Mouse (Mus musculus) liver, adult 2 months (tissue): ENCODE results near the gene Sik1. TPM values are rescaled to one million over a fixed set of nuclear protein-coding genes. Genes with fewer than 3 reads are reported as not detected.

Experiments
- DNase-seq: peaks from one replicate; pipeline ENCODE4 v3.0.0-alpha.2; 2011; ENCODE audit warnings: low read depth, low spot score; ENCODE audit errors: extremely low read depth
- H3K27ac ChIP-seq: fragments of 200-500 bp; replicated peaks from 2 replicates; pipeline ENCODE4 v1.5.1; 2012; ENCODE audit warnings: low read depth, mild to moderate bottlenecking, control low read depth, inconsistent platforms, low read length; ENCODE audit not compliant: insufficient read depth
- H3K27me3 ChIP-seq: fragments of 200-500 bp; 2 replicates; pipeline ENCODE4 v1.6.1; 2012; ENCODE audit warnings: mild to moderate bottlenecking, moderate library complexity, low read length, inconsistent platforms; ENCODE audit not compliant: control insufficient read depth, insufficient read depth
- H3K36me3 ChIP-seq: fragments of 200-500 bp; 2 replicates; pipeline ENCODE4 v1.6.1; 2012; ENCODE audit warnings: low read length, inconsistent platforms; ENCODE audit not compliant: control insufficient read depth, insufficient read depth
- H3K4me1 ChIP-seq: fragments of 200-500 bp; 2 replicates; pipeline ENCODE4 v1.6.1; 2011; ENCODE audit warnings: low read length; ENCODE audit not compliant: control insufficient read depth, insufficient read depth
- H3K4me3 ChIP-seq: fragments of 200-500 bp; 2 replicates; pipeline ENCODE4 v1.5.1; 2011; ENCODE audit warnings: low read depth, mild to moderate bottlenecking, control low read depth, low read length, moderate library complexity; ENCODE audit not compliant: insufficient read depth
- H3K79me2 ChIP-seq: fragments of 200-500 bp; 2 replicates; pipeline ENCODE4 v1.6.1; 2012; ENCODE audit warnings: inconsistent platforms, mild to moderate bottlenecking, low read length, moderate library complexity; ENCODE audit not compliant: control insufficient read depth, insufficient read depth
- H3K9ac ChIP-seq: fragments of 200-500 bp; 2 replicates; pipeline ENCODE4 v1.6.1; 2012; ENCODE audit warnings: low read depth, mild to moderate bottlenecking, control low read depth, inconsistent platforms, low read length
- CTCF ChIP-seq: fragments of 200-500 bp; IDR thresholded peaks from 2 replicates; pipeline ENCODE4 v1.5.1; 2011; ENCODE audit warnings: low read depth, low read length, control low read depth
- POLR2A ChIP-seq: fragments of 200-500 bp; IDR thresholded peaks from 2 replicates; pipeline ENCODE4 v1.6.1; 2011; ENCODE audit warnings: low read length, control low read depth; ENCODE audit not compliant: insufficient read depth; ENCODE audit errors: extremely low read depth
- WGBS: fragments of 180-500 bp; shearing (Covaris S2); methylation state at CpG from one replicate; pipeline ENCODE4 v1.1.7; 2018; 5-methylcytosine and 5-hydroxymethylcytosine counted together
- polyA plus RNA-seq: library from polyadenylated mRNA; depleted of rRNA; stranded (reverse); fragments of >200 nt; gene quantifications from 2 replicates; pipeline ENCODE4 v1.2.3, GENCODE M21; 2012
- total RNA-seq: library from RNA; depleted of rRNA; stranded (reverse); fragments of >200 nt; gene quantifications from 2 replicates; pipeline ENCODE4 v1.2.3, GENCODE M21; 2014

The Sik1 gene
- total and polyA plus RNA-seq, 2 experiments, result 2.7 to 8.0 TPM

DNA sequence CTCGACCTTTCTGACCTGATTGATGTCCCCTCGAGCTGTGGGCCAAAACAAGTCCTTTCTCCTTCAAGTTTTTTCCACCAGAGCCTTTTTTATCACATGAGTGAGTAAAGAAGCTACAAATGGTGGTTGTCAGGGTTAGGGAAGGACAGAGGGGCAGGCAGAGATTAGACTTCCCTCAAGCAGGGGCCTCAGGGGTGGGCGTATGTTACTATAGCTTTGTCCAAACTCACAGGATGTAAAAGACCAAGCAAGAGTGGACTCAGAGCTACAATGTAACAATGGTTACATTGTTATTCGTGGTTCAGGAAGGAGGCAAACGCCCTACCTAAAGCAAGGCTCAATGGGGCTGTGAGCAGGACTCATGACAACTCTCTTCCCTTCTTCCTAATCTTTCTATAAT lies 43.3 kb upstream of the Sik1 start:
- 81% methylated on average over 5 of the region's 5 CpGs for WGBS
- Histone ChIP-seq H3K27me3 (no peaks in the 10 kb centered on the region), H3K4me1 (peaks cover 21% of the 10 kb centered on the region), H3K27ac (no peak overlapping the region), H3K9ac (no peak overlapping the region), H3K4me3 (no peak overlapping the region), H3K36me3 (no peaks in the 10 kb centered on the region), H3K79me2 (no peaks in the 10 kb centered on the region)
- no peak for TF ChIP-seq POLR2A
- no peak for TF ChIP-seq CTCF
- no peak for DNase-seq

DNA sequence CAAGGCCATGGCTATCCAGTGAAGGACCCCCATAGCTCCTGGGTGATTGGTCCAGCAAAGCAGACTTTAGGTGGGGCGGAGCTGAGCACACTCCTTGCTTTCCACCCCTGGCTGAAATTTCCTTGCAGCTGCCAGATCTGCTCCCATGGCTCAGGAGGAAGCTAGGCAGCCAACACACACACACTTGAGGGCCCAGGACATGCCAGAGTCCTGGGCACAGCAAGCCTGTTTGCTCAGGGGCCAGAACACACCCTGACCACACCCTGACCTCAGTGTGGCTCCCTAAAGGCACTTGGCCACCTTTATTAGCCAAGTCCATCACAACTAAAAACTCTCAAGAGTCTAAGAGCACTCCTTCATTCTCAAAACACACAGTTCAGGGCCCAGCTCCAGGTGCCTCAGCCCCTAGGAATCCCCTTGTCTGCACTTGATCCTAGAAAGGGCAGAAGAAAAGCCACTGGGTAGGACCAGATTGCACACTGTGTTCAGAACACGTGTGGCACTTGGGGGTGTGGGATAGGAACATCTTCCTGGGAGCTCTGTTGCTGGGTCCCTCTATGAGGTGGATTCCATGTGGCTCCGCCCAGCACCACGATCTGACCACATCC lies 41.7 kb upstream of the Sik1 start:
- H3K79me2 ChIP-seq, result no peaks in the 10 kb centered on the region
- no peak overlapping the region for H3K9ac ChIP-seq
- TF ChIP-seq CTCF (no peak), POLR2A (no peak)
- peaks cover 11% of the 10 kb centered on the region for H3K4me1 ChIP-seq
- no peaks in the 10 kb centered on the region for H3K36me3 ChIP-seq
- no peak overlapping the region for H3K27ac ChIP-seq
- no peak for DNase-seq
- 91% methylated on average over 4 of the region's 4 CpGs for WGBS
- no peaks in the 10 kb centered on the region for H3K27me3 ChIP-seq
- no peak overlapping the region for H3K4me3 ChIP-seq

DNA sequence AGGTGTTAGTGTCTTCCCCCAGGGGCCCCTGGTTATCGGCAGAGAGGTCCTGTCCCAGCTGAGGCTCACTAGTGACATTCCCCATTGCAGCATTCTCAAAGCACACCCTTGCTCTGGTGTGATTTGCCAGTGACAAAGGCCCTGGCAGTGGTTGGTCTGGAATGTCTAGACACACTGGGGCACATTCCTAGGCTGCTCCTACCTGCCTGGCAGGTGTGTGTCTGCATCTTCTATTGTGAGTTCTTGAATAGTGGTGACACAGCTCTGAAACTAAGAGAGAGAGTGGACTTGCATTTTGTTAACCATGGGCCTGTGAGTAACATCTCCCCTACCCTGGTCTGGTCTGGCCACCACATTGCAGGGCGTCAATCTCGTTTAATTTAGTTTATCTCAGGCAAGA lies 41.1 kb upstream of the Sik1 start:
- WGBS, result 83% methylated on average over 3 of the region's 3 CpGs
- DNase-seq, result no peak
- H3K27ac ChIP-seq, result no peak overlapping the region

DNA sequence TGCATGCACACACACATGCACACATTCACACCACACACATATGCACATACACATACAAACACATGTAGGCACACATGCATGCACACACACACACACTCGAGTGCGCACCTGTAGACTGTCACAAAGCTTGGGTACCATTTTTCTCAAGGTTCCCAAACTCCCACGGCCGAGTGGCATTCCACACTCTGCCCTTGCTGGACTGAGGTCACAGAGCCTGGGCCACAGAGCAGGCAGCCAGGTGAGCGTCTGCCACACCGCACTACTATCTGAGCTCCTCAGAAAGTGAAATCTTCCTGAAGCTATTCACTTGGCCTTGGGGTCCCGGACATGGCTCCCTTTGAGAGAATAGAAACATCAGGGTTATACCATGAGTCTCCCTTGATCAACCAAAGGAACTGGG lies 40.7 kb upstream of the Sik1 start:
- Histone ChIP-seq H3K79me2 (no peaks in the 10 kb centered on the region), H3K9ac (no peak overlapping the region), H3K36me3 (no peaks in the 10 kb centered on the region), H3K27me3 (no peaks in the 10 kb centered on the region), H3K4me3 (no peak overlapping the region), H3K27ac (no peak overlapping the region), H3K4me1 (peaks cover 6% of the 10 kb centered on the region; the same call in 1 of the 2 replicates)
- TF ChIP-seq CTCF (no peak), POLR2A (no peak)
- DNase-seq, result no peak
- WGBS, result 85% methylated on average over 7 of the region's 7 CpGs

More for the DNA sequence above, 41.1 kb upstream of the Sik1 start:
- Histone ChIP-seq H3K4me1 (peaks cover 8% of the 10 kb centered on the region), H3K9ac (no peak overlapping the region), H3K79me2 (no peaks in the 10 kb centered on the region), H3K4me3 (no peak overlapping the region), H3K36me3 (no peaks in the 10 kb centered on the region), H3K27me3 (no peaks in the 10 kb centered on the region)
- TF ChIP-seq CTCF (no peak), POLR2A (no peak)

DNA sequence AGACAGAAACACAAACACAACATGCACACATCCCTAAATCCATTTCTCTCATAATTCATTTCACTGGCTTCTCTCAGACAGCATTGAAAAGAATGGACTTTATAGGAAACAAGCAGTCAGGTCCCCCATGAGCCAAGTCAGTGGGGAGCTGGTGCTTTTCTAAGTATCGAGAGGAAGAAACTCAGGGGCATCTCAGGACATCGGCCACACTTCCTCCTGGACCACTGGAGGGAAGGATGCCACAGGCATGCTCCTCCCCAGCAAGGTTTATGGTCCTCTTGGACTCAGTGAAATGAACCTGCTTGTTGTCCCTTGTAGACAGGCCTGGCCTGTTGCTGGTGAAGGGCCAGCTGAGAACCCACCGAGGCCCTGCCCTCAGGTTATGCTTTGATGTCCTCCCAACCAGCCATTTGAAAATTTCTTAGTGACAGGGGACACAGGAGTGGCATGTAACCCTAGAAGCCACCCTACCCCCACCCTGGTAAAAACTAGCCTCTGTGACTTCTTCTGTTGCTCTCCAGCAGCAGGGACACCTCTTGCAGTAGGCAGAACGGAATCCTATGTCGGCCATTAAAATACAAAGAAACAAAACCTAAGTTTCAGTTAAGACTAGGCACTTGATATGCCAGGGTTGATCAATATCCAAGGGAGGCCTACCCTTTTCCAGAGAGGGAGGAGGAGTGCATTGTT lies 37.9 kb upstream of the Sik1 start:
- no peaks in the 10 kb centered on the region for H3K79me2 ChIP-seq
- WGBS, result 85% methylated on average over 5 of the region's 5 CpGs
- H3K4me1 ChIP-seq, result peaks cover 6% of the 10 kb centered on the region; the same call in 1 of the 2 replicates
- H3K27ac ChIP-seq, result no peak overlapping the region
- H3K9ac ChIP-seq, result no peak overlapping the region
- H3K27me3 ChIP-seq, result no peaks in the 10 kb centered on the region
- no peak overlapping the region for H3K4me3 ChIP-seq
- no peak for TF ChIP-seq CTCF
- TF ChIP-seq POLR2A, result no peak
- no peak for DNase-seq
- no peaks in the 10 kb centered on the region for H3K36me3 ChIP-seq

DNA sequence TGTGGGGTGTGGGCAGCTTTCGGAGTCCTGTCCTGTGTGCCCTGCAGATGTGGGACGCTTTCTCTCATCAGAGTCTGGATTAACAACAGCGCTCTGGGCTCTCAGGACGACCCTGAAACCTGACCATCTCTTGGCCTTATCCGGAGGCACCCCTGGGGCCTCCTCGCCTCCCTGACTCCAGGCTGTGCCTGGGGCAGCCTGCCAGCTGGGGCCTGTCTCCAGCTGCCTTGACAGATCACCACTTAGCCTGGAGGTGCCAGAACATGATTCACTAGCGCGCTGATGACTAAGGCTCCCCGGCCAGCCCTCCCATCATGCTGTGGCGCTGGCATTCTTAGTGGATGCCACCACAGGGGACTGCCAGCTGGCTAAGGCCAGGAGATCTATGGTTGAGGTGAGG lies 37.1 kb upstream of the Sik1 start:
- TF ChIP-seq POLR2A (no peak), CTCF (no peak)
- WGBS, result 78% methylated on average over 10 of the region's 10 CpGs
- no peaks in the 10 kb centered on the region for H3K36me3 ChIP-seq
- H3K27ac ChIP-seq, result no peak overlapping the region
- DNase-seq, result no peak
- no peak overlapping the region for H3K9ac ChIP-seq
- no peaks in the 10 kb centered on the region for H3K27me3 ChIP-seq
- no peaks in the 10 kb centered on the region for H3K79me2 ChIP-seq
- peaks cover 6% of the 10 kb centered on the region; the same call in 1 of the 2 replicates for H3K4me1 ChIP-seq
- no peak overlapping the region for H3K4me3 ChIP-seq
